Mouse (Mus musculus) urinary bladder, postnatal 4 days (tissue): ENCODE results near the gene Pcbp4.

Source experiments
- DNase-seq, 2 experiments: peaks; one replicate each; pipeline ENCODE4 v3.0.0; 2021 to 2022; ENCODE audit warnings: low spot score in 2 of 2

The Pcbp4 gene

GRCm38 (mm10) chr9:106464751-106465541 is 11.9 kb downstream of the Pcbp4 start:
- peak in 1 of 2 experiments; percentile 60 for DNase-seq

- no peak for DNase-seq
Observed at GRCm38 (mm10) chr9:106465571-106466200, 12.6 kb downstream of the Pcbp4 start, which contains the start of gene Gpr62. Gene Gpr62, minus strand, starts transcription at chr9:106465938.

GRCm38 (mm10) chr9:106466721-106467120 is 13.6 kb downstream of the Pcbp4 start:
- no peak for DNase-seq

- no peak for DNase-seq
Observed at GRCm38 (mm10) chr9:106467746-106468145, 14.7 kb downstream of the Pcbp4 start.

GRCm38 (mm10) chr9:106469317-106469716 is 16.2 kb downstream of the Pcbp4 start:
- DNase-seq, result no peak

- DNase-seq, result no peak
Observed at GRCm38 (mm10) chr9:106469776-106470175, 16.7 kb downstream of the Pcbp4 start.

- DNase-seq, result no peak
Observed at GRCm38 (mm10) chr9:106470991-106471750, 18.1 kb downstream of the Pcbp4 start.

GRCm38 (mm10) chr9:106471892-106472291 is 18.8 kb downstream of the Pcbp4 start:
- peak in 1 of 2 experiments; percentile 67 for DNase-seq

- no peak for DNase-seq
Observed at GRCm38 (mm10) chr9:106472321-106472720, 19.2 kb downstream of the Pcbp4 start.

- peak in 1 of 2 experiments; percentile 53 for DNase-seq
Observed at GRCm38 (mm10) chr9:106473081-106473752, 20.1 kb downstream of the Pcbp4 start.

- DNase-seq, result peak; percentile 21 to 55
Observed at GRCm38 (mm10) chr9:106473753-106474105, 20.6 kb downstream of the Pcbp4 start.

- peak; percentile 57 to 81 for DNase-seq
Observed at GRCm38 (mm10) chr9:106474456-106474855, 21.4 kb downstream of the Pcbp4 start.

GRCm38 (mm10) chr9:106475046-106475445 is 22.0 kb downstream of the Pcbp4 start:
- peak; percentile 43 to 62 for DNase-seq

- peak in 1 of 2 experiments; percentile 55 for DNase-seq
Observed at GRCm38 (mm10) chr9:106475663-106476001, 22.5 kb downstream of the Pcbp4 start, which contains the start of gene Rrp9. Gene Rrp9, plus strand, starts transcription at chr9:106475963.

- peak; percentile 49 to 69 for DNase-seq
Observed at GRCm38 (mm10) chr9:106476002-106476923, 23.2 kb downstream of the Pcbp4 start.

- peak; percentile 98 to 99 for DNase-seq
Observed at GRCm38 (mm10) chr9:106476924-106477484, 23.9 kb downstream of the Pcbp4 start, which contains the start of gene Parp3. Gene Parp3, minus strand, starts transcription at chr9:106476949.

- DNase-seq, result no peak
Observed at GRCm38 (mm10) chr9:106477649-106478048, 24.6 kb downstream of the Pcbp4 start.

GRCm38 (mm10) chr9:106478101-106478500 is 25.0 kb downstream of the Pcbp4 start:
- no peak for DNase-seq

- DNase-seq, result peak in 1 of 2 experiments; percentile 55
Observed at GRCm38 (mm10) chr9:106480541-106480940, 27.4 kb downstream of the Pcbp4 start.

- DNase-seq, result peak in 1 of 2 experiments; percentile 54
Observed at GRCm38 (mm10) chr9:106481075-106481474, 28.0 kb downstream of the Pcbp4 start.
